Mouse (Mus musculus): ENCODE measurements around the gene Hs2st1.

Gene Hs2st1

DNA sequence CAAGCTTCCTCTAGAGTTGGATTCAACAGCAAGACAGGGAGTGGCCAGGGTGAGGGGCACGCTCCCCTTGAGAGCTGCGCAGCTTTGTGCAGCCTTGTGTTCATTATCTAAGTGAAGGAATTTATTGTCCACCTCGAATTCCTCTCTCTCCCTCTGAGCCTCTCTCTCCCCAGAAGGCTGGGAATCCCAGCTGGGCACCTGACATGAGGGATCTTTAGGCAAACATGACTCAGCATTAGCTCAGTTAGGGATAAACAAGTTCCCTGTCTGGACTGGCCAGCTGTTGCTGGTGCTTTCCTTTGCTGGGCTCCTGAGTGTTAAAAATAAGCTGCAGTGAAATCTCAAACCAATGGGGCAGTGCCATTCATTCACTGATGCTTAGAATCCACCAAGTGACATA, 63.8 kb downstream of the Hs2st1 start:
- no peak for DNase-seq (ENCODE audit: low read depth)

DNA sequence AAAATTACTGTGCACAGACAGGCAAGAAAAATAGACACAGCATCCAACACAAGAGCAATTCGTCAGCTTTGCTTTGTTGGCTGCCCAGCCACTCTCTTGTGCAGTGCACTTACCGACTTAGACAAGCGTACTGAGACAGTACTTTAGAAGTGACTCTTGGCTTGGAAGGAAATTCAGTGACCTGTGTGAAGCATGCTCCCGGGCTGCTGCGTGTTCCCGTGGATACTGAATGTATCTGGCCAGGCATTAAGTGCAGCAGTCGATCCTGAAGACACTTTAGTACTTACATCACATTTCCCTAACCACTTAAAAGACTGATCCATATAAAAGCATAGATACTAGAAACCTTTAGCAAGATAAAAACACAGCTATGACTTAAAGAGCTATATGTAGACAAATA, 68.1 kb downstream of the Hs2st1 start:
- DNase-seq (ENCODE audit: low read depth): no peak

DNA sequence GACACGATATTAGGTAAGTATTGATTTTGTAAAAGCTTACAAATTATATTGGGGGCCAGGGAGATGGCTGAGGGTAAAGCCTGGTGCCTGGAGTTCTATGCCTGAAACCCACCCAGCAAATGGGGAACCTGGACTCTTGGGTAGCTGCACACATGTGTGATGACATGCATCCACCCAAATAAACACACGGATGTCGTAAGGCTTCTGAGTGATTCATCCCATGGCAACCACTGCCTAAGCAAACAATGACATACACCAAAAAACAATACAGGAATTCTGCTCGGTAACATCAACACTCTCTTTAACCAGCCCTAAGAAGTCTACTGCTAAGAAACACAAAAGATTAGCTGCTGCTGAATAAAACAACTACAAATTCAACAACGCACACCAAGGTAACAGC, 73.2 kb downstream of the Hs2st1 start:
- no peak for DNase-seq (ENCODE audit: low read depth)

DNA sequence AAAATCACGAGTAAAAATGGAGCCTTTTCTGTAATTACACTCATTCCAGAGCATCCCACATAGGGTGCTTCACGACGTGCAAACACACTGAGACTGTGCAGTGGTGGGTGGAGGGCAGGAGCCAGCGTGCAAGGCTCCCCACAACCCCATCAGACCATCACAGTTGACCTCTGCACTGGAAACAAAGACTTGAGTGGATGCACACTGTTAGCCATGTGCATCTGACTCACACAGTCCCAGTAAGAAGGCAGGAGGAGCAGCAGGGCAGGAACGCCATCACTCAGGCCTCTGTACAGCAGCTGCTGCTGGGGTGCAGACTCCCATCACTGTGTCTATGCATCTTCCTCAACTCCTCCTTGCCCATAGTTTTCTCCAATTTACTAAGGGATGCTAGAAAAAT, 75.1 kb downstream of the Hs2st1 start:
- DNase-seq (ENCODE audit: low read depth): no peak

DNA sequence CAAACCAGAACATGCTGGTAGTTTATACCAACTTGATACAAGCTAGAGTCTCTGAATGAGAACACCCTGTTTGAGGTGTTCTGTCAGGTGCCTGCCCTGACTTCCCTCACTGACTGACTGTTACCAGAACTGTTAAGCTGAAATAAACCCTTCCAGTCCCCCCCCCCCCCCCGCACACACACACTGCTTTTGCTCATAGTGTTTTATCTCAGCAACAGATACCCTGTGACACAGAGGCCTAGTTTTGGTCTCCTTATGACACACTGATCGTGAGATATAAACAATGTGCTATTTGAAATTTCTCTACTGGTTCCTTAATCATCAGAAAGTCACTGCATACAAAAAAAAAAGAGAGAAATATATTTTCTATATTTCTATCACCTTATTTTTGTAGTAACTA, 81.2 kb downstream of the Hs2st1 start:
- DNase-seq (ENCODE audit: low read depth): no peak

DNA sequence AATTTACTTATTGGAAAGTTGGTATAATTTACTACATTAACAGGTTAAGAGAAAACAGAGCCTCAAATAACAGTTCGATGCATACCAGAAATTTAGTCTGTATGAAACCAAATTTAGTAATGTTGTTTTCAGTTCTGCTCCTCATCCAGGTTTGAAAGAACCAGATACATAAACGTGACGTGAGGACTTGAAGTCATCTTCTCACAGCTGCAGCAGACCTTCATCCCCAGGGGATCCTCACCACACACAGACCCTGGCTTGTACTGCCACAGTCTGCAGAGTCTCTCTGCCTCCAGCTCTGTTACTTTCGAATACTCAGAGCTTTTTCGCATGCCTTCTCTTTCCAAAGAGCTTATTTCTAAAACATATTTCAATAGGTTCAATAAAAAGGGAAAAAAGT, 89.4 kb downstream of the Hs2st1 start:
- no peak for DNase-seq (ENCODE audit: low read depth)

DNA sequence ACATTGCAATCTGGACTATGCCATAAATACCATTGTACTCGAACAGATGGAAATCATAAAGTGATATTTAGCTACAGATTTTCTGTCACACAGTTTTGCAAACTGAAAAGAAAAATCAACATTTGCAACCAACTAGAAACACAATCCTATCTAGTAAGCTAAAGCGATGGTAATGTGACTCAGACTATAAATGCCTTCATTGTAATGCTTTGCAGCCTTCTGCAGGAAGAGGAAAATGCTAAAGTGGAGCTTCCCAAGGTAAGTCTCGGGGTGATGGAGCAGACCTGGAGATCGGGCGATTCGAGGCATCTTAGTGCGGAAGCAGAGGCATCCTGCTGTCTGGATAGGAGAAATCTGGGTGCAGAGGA, 91.6 kb downstream of the Hs2st1 start:
- no peak for DNase-seq (ENCODE audit: low read depth)

DNA sequence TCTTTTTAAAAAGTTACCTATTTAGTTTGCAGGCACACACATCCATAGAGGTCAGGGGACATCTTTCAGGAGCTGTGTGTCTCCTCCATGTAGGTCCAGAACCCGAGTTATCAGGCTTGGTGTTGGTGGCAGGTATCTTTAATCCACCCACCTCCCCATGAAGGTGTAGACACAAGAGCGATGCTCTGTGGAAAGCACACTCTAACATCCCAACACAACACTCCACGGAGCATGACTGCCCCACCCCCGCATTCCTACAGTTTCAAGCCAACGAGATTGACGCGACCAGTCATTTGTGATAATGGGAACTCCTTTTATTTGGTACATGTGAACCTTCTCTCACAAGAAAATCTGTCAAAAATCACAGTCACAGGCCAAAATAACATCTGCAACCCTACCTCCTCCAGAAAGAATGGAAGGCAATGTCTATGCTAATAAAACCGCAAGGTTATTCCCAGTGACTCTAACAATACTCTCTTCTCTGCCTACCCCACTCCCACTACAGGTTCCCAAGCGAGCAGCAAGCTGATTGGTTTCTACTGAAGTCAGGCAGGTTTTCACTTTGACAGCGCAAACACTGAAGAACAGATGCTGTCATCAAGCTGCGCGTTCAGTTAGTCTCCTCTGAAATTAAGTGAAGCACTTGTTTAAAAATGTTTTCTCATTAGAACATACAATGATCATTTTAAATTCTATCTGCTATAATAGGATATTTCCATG, 92.1 kb downstream of the Hs2st1 start:
- DNase-seq (ENCODE audit: low read depth): no peak

DNA sequence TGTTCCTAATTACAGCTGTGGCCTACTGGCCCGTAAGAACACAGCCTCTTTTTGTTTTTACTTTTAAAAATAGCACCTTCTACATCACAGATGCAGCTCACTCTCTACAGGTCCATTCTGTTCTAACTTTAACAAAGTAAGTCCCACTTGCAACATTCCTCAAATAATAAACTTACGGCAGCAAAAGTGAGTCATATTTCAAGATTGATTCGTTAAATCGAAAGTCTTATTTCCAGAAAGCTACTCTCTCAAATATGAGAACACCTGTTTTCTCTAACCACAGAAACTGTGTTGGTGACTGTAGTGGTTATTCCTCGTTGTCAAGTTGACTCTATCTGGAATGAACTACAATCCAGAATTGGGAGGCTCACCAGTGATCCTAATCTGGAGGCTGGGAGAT, 94.1 kb downstream of the Hs2st1 start:
- DNase-seq (ENCODE audit: low read depth): no peak

DNA sequence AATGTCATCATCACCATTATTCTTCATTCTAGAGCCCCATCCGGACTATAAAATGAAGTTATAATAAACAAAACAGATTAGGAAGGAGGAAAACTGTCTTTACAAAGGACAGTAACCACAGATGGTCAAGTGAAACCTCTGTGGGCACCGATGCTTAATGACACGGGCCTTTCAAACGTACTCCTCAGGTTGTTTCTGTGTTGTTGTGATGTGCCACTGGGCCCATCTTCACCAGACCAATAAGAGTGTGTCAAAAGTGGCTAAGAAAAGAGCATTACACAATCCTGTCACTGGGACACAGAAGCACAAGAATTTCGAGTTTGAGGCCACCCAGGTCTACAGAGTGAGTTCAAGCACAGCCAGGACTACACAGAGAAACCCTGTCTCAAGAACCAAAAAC, 95.3 kb downstream of the Hs2st1 start:
- no peak for DNase-seq (ENCODE audit: low read depth)

DNA sequence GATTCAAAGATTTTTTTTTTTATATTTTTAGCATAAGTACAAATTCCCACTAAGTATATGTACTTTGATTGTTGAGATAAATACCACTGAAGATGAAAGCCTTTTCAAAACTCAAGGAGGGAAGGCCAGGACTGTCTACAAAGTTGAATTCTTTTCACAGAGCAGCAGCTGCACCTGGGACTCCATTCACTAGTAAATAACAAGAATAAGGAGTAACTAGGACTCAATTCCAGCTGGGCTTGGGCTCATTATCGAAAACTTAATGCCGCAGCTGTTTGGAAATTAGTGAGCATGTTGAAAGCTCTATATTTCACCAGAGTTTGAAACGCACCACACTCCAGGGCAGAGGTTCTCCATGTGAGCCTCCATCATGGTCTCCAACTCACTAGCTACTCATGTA, 98.0 kb downstream of the Hs2st1 start:
- no peak for DNase-seq (ENCODE audit: low read depth)

DNA sequence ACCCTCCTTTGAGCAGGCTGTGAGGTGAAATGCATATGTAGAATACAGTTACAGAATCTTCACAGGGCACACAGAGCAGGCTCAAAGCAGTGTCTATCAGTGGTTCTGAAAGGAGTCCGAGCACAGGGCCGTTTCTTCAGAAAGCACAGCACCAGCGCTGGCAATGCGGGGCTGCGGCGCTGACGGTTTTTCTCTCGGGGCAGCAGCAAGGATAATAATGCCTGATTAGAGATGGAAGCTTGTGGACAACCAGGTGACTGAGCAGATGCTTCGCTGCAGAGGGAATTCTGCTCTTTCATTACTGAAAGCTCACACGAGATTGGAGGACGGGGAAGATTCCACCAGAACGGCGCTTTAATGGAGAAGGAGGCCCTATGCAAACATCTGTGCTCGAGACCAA, 99.1 kb downstream of the Hs2st1 start:
- no peak for DNase-seq (ENCODE audit: low read depth)

DNA sequence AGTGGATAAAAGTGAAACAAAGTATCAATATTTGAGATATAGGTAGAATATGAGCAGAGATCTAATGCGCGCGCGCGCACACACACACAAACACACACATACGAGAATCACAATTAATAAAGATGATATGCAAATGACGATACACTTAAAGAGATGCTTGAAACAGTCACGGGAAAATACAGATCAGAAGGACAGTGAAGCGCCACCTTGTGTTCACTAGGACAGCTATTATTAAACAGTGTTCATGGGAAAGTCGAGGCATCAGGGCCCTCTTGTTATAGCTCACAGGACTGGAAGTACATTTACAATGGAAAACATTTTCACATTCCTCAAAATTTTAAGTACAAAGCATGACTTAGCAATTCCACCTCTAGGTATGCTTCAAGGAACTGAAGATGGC, 102.5 kb downstream of the Hs2st1 start:
- peak; percentile 48 for DNase-seq (ENCODE audit: low read depth)

DNA sequence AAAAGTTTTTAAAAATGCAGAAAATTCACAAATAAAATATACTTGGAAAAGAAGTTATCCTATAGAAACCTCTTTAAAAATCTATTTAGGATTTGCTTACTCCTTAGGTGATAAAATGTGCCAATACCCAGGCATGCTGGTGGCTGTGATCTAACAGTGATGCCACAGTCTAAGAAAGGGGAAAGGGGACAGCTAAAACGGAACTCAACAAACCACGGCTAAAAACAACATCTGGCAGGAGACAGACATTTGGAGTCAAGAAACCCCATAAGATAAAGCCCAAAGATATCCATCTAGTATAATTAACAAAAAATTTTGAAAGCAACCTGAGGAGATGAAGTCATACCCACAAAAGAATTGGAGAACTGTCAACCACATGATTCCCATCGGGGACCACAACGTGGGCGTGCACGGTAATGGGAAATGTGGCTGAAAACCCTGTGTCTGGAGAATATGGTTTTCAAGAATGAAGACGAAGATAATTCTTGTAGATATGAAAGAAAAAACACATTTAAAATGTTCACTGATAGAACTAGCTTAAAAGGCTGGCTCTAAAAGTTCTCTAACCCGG, 103.8 kb downstream of the Hs2st1 start:
- DNase-seq (ENCODE audit: low read depth): peak; percentile 3

DNA sequence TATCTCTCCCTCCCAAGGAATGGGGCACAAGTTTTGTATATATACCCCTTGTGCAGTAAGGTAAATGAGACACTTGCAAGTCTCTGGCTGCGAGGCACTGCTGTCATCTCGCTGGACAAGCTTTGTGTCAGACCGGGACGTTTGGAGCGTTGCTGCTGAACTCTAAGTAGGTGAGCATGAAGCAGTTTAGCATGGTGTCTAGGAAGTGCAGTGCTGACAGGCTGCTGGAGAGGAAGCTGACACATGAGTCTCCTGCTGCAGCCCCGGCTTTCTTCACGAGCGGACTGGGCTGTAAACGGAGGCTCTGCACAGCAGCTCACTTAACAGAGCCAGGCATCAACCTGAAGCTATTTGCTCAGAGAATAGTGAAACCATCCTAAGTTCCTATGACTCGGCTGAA, 107.3 kb downstream of the Hs2st1 start:
- DNase-seq (ENCODE audit: low read depth): no peak

DNA sequence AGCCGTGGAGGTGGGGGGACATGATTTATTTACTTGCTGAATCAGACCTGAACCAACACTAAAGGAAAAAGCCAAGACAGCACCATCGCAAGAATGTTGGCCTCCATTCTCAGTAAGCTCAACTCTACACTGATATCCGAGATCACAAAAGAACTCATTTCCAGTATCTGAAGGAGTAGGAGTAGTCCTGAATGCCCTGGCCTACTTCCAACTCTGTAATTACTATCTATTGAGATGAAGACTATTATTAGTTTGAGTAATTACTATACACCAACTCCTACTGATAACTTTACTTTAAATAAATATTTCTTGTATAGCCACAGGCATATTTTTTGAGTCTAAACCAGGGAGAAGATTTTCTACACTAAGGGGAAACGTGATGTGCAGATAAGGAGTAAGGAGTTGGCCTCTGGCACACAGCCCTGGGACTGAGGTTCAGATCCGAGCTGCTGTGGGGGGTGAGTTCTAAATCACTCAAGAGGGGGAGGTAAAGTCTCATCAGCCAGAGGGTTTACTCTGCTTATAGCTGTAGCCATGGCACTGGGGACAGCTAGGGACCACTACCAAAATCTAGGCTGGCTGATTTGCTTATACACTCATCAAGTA, 109.7 kb downstream of the Hs2st1 start:
- DNase-seq (ENCODE audit: low read depth): no peak

DNA sequence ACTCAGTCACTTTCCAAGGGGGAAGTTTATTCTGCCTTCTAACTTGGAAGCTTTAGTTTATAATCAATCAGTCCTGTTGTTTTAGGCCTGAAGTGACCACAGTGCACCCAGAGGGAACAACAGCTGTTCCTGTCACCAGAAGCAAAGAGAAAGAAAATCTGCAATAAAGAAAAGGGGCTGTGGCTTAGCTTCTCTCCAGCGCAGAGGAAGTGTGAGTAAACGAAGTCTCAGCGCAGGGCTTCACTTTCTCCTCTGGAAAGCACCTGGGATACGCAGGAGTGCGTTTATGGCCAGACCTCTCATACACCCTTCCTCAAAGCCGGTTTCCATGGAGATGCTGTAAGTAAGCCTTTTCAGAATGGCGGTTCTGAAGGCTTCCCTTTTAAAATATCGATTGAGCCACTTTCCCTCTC, 110.7 kb downstream of the Hs2st1 start:
- no peak for DNase-seq (ENCODE audit: low read depth)

DNA sequence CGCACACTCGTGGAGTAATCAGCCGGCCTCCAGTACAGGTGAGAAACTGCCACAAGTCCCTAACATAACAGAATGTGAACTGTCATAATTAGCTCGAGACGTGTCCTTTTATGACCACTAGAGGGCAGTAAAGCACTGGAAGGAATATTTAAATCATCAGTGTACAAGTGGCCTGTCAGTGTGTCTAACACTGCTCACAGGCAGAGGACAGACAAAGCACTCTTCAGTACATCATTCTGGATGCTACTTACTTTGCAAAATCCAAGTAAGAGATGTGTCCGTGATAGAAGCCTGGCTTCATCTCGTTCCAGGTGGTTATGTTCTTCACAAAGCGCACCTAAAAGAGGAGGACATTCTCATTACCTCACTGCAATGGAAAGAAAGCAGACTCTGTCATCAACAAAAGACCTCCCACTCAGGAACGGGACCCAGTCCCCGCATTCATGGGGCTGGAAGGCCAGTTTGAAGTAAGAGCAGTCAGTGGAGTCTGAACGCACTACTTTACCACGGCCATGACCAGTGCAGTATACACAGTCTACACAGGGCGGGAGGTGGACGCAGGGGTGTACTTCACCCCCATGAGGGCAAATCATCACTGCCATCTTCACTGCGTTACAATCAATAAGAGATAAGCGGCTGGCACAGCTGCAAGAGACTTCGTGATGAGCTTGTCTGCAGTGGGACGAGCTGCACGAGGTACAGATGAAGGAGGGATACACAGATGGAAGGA, 116.1 kb downstream of the Hs2st1 start:
- peak; percentile 78 for DNase-seq (ENCODE audit: low read depth)

DNA sequence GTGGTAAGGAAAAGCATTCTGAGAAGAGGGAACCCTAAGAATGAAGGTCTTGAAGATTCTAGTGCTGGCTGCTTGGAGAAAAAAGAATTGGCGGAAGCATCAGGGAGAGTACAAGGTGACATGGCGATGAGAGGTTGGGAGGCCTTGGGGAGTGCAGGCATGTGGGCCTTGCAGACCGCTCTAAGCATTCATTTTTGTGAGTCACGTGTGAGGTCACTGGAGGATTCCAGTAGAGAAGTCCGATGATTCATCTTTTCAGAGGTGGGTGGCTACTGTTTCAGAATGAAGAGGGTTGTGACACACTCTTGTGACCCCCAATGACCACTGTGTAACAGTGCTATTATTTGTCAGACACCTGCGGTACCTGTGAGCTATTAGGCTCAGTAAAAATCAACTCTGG, 121.0 kb downstream of the Hs2st1 start:
- DNase-seq (ENCODE audit: low read depth): no peak

DNA sequence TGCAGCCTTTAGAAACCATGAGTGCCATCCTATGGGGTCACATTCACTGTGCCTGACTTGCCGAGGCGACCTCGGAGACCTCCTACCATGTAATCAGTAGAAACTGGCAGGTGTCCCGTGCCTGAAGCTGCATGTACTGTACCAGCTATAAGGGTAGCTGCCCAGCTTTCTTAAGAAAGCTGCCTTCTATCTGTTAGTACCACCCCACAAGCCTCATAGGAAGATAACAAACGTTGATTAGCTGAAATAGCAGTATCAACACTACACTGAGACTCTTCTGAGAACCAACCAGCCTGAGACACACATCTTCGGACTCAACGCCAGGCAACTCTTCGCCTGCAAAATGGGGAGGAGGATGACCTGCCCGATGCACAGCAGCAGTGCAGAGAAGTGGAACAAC, 122.1 kb downstream of the Hs2st1 start:
- no peak for DNase-seq (ENCODE audit: low read depth)

DNA sequence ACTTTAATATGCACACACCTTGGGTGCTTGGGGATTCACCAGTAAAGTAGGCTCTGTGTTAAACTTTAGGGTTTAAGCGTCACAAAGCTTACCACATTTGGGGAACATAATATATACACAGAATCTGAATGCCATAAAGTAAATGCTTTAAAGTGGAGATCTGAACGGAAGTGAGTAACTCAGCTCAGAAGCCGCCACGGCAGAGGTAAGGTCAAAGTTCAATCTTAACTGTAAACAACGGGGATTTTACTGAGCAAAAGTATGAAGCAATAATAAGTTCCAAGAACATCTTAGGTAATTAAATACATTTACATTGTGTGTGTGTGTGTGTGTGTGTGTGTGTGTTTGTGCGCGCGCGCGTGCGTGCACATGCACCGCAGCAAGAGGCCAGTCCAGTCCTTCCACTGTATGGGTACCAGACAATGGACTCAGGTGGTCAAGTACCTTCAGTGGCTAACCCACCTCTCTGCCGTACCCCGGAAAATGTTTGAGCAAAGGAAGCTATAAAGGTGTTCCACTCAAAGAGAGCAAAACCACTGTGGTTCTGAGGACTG, 123.8 kb downstream of the Hs2st1 start:
- DNase-seq (ENCODE audit: low read depth): peak; percentile 15

DNA sequence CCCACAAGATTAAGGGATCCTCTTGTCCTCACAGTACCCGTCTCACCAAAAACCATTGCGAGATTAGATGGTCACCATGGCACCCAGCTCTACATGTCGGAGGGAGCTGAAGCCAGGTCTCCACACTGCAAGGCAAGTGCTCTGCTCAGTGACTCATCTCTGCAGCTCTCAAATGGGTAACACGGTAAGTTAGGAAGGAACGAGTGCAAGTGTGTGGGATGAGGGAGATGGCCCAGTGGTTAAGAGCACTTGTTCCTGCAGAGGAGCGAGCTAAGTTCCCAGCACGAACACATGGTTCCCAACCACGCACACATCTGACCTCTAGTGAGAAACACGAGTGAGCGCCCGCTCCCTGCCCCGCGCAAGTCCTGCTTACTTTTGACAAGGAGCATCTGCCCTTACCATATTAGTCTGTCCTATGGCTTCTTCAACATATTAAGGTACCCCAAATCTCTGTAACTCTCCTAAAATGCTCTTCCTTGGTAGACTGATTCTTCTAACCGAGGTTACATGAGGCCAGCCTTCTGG, 132.0 kb downstream of the Hs2st1 start:
- no peak for DNase-seq (ENCODE audit: low read depth)

DNA sequence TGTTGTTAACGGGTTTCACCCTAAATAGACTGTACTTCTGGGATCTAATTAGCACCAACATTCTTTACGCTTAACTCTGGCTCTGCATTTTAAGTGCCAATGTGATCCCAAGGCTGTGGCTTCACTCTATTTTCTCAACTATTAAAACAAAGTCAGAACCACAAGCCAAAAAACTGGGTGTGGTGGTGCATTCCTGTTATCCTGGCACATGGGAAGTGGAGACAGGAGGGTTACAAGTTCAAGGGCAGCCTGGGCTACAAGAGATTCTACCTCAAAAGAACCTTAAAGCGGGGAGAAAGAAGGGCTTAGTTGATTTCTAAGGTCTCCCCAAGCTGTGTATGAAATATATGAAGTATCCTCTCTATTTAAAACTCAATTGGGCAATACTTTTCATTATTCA, 133.9 kb downstream of the Hs2st1 start:
- DNase-seq (ENCODE audit: low read depth): no peak

All from induced T-regulatory cell, adult 2 months (primary cell).